Mouse (Mus musculus) adrenal gland, adult 2 months (tissue): Measurements from ENCODE around the gene Rab40b. TPM values are rescaled to one million over a fixed set of nuclear protein-coding genes. Genes with fewer than 3 reads are reported as not detected.
"Not testable (repeated sequence)": the region's sequence is repeated elsewhere in the genome, so short reads cannot be mapped to it uniquely, and the experiment has no call there.

Experiments used
- DNase-seq: peaks from one replicate; pipeline ENCODE4 v3.0.0; 2021
- microRNA-seq, 2 experiments: library from miRNA; unstranded; fragments of <30 nt; microRNA quantifications; one replicate each; pipeline ENCODE4 v1.2.0; 2021
- polyA plus RNA-seq: library from polyadenylated mRNA; depleted of rRNA; stranded (reverse); fragments of >200 nt; gene quantifications from 2 replicates; pipeline ENCODE4 v1.2.3, GENCODE M21; 2012; rRNA removed
- total RNA-seq, 2 experiments: library from RNA; stranded (reverse); gene quantifications; 2 replicates each; pipeline ENCODE4 v1.2.3; 2021

The Rab40b gene
- total and polyA plus RNA-seq, 3 experiments = 4.4 to 9.6 (median 9.2) TPM

GRCm38 (mm10) chr11:121368731-121369130 is 19.3 kb downstream of the Rab40b start:
- no peak for DNase-seq

- no peak for DNase-seq
Measured at GRCm38 (mm10) chr11:121367170-121367707, 20.8 kb downstream of the Rab40b start.

GRCm38 (mm10) chr11:121362212-121362611 is 25.8 kb downstream of the Rab40b start:
- DNase-seq = peak; percentile 65

- DNase-seq = peak; percentile 98
Measured at GRCm38 (mm10) chr11:121354091-121354707, 33.9 kb downstream of the Rab40b start, which contains the start of gene Wdr45b. Gene Wdr45b, minus strand, starts transcription at chr11:121354445.

GRCm38 (mm10) chr11:121353326-121354090 is 34.5 kb downstream of the Rab40b start:
- DNase-seq = peak; percentile 35

GRCm38 (mm10) chr11:121348727-121349126 is 39.3 kb downstream of the Rab40b start:
- DNase-seq = not testable (repeated sequence)

GRCm38 (mm10) chr11:121348166-121348565 is 39.9 kb downstream of the Rab40b start:
- no peak for DNase-seq

- DNase-seq = peak; percentile 61
Measured at GRCm38 (mm10) chr11:121347036-121347435, 41.0 kb downstream of the Rab40b start.

- not testable (repeated sequence) for DNase-seq
Measured at GRCm38 (mm10) chr11:121342423-121342822, 45.6 kb downstream of the Rab40b start.

- no peak for DNase-seq
Measured at GRCm38 (mm10) chr11:121340287-121340686, 47.8 kb downstream of the Rab40b start.

GRCm38 (mm10) chr11:121339647-121340046 is 48.4 kb downstream of the Rab40b start:
- no peak for DNase-seq

GRCm38 (mm10) chr11:121331641-121332040 is 56.4 kb downstream of the Rab40b start:
- DNase-seq = no peak

- no peak for DNase-seq
Measured at GRCm38 (mm10) chr11:121328619-121329018, 59.4 kb downstream of the Rab40b start.

GRCm38 (mm10) chr11:121328206-121328605 is 59.8 kb downstream of the Rab40b start:
- DNase-seq = peak; percentile 32

- DNase-seq = peak; percentile 23
Measured at GRCm38 (mm10) chr11:121326681-121327080, 61.4 kb downstream of the Rab40b start.

- DNase-seq = no peak
Measured at GRCm38 (mm10) chr11:121326034-121326433, 62.0 kb downstream of the Rab40b start.

- not testable (repeated sequence) for DNase-seq
Measured at GRCm38 (mm10) chr11:121307712-121308111, 80.3 kb downstream of the Rab40b start.

- no peak for DNase-seq
Measured at GRCm38 (mm10) chr11:121306608-121307007, 81.4 kb downstream of the Rab40b start.

Small RNA genes lying within 50 kb of the gene (microRNA-seq; reads per million reads assigned to microRNA genes)
- 0.41 to 0.66 reads per million in 2 experiments for gene Mir7236

Other genes with a start within 250 kb of the Rab40b start
- not detected for gene Tex19.1, start 242.1 kb downstream of the Rab40b start, total RNA-seq
- gene Tex19.1, start 242.1 kb downstream of the Rab40b start, polyA plus RNA-seq = 0.18 TPM in 1 of 2 replicates, not detected in the other
- gene Uts2r, start 228.0 kb downstream of the Rab40b start, total RNA-seq = not detected
- 0.19 and 0.20 TPM in 2 replicates for gene Uts2r, start 228.0 kb downstream of the Rab40b start, polyA plus RNA-seq
- 10 to 100 TPM in 1 of 2 experiments, 1 to 10 TPM in 1; 7.6 to 13.0 TPM for gene Hexdc, start 183.8 kb downstream of the Rab40b start, total RNA-seq
- gene Hexdc, start 183.8 kb downstream of the Rab40b start, polyA plus RNA-seq = 18.5 and 21.7 TPM in 2 replicates
- gene Ogfod3, start 183.5 kb downstream of the Rab40b start, total RNA-seq = 10 to 100 TPM; 27.9 to 28.5 TPM
- gene Ogfod3, start 183.5 kb downstream of the Rab40b start, polyA plus RNA-seq = 33.7 and 37.7 TPM in 2 replicates
- 10 to 100 TPM; 20.4 to 21.9 TPM for gene Cybc1, start 158.9 kb downstream of the Rab40b start, total RNA-seq
- gene Cybc1, start 158.9 kb downstream of the Rab40b start, polyA plus RNA-seq = 18.7 and 18.8 TPM in 2 replicates
- 10 to 100 TPM; 14.4 to 22.8 TPM for gene Narf, start 151.0 kb downstream of the Rab40b start, total RNA-seq
- 22.8 and 29.3 TPM in 2 replicates for gene Narf, start 151.0 kb downstream of the Rab40b start, polyA plus RNA-seq
- 10 to 100 TPM; 35.2 to 43.1 TPM for gene Foxk2, start 128.3 kb downstream of the Rab40b start, total RNA-seq
- gene Foxk2, start 128.3 kb downstream of the Rab40b start, polyA plus RNA-seq = 44.9 and 78.0 TPM in 2 replicates
- 10 to 100 TPM; 61.8 to 69.2 TPM for gene Wdr45b, start 33.8 kb downstream of the Rab40b start, total RNA-seq
- gene Wdr45b, start 33.8 kb downstream of the Rab40b start, polyA plus RNA-seq = 35.3 and 41.0 TPM in 2 replicates
- gene Fn3krp, start 33.1 kb upstream of the Rab40b start, total RNA-seq = 10 to 100 TPM; 16.7 to 20.9 TPM
- 4.4 and 4.8 TPM in 2 replicates for gene Fn3krp, start 33.1 kb upstream of the Rab40b start, polyA plus RNA-seq
- gene Fn3k, start 46.7 kb upstream of the Rab40b start, total RNA-seq = 1 to 10 TPM; 8.2 to 9.7 TPM
- gene Fn3k, start 46.7 kb upstream of the Rab40b start, polyA plus RNA-seq = 3.3 and 6.0 TPM in 2 replicates
- 10 to 100 TPM; 34.1 to 42.6 TPM for gene Tbcd, start 63.7 kb upstream of the Rab40b start, total RNA-seq
- 42.8 and 49.3 TPM in 2 replicates for gene Tbcd, start 63.7 kb upstream of the Rab40b start, polyA plus RNA-seq
- under 1 TPM in 1 of 2 experiments, not detected in 1; 0.72 TPM for gene Zfp750, start 131.1 kb upstream of the Rab40b start, total RNA-seq
- gene Zfp750, start 131.1 kb upstream of the Rab40b start, polyA plus RNA-seq = 0.33 and 0.72 TPM in 2 replicates